Comparison of ENCODE assay signal across 22 mouse cellular contexts in the genomic region with DNA sequence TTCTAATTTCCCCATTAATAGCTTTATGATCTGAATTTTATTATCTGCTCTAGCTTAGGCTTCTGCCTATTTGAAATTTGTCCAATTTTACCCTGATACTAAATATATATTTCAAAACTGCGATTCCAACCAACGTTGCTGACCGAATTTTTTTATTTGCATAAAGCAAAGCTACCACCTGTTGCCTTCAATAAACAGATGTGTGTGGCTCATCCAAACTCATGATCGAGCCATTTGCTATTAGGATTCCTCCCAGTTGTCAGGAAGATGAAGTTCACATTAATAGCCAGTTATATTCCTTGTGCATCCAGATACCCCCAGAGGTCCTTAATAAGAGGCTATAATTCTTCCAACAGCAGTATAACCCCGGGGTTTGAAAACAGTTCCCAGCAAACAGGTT.
DNase-seq lines count a peak whose midpoint lies in the region; ATAC-seq and TF ChIP-seq lines count a peak whose summit lies in the region.
"Had no signal": no experiment of that assay in that cellular context is flagged by ENCODE, and none has a peak within 500 bp of the region (broad histone marks: within the 10 kb centered on the region; RNA-seq: fewer than 3 reads in every experiment).

No protein-coding gene starts in this region.

- 81% methylated on average over 5 of the region's 5 CpGs for WGBS in lung, postnatal 0 days
- WGBS in forebrain, embryonic 11.5 days, result 88% methylated on average over 5 of the region's 5 CpGs

- no peaks in the 10 kb centered on the region for H3K36me3 ChIP-seq in C2C12 (ENCODE audit: control insufficient read depth, insufficient read depth)
- H3K36me3 ChIP-seq in myocyte (ENCODE audit: control insufficient read depth, insufficient read depth), result no peaks in the 10 kb centered on the region
- no peaks in the 10 kb centered on the region for H3K36me3 ChIP-seq in lung, postnatal 0 days (ENCODE audit: insufficient read depth, low read length)
- no peaks in the 10 kb centered on the region for H3K36me3 ChIP-seq in forebrain, embryonic 11.5 days (ENCODE audit: control insufficient read depth, insufficient read depth, low read length)
- H3K36me3 ChIP-seq: G1E had no signal

- H3K79me3 ChIP-seq in C2C12 (ENCODE audit: low read depth), result no peaks in the 10 kb centered on the region

- no peaks in the 10 kb centered on the region for H3K9me3 ChIP-seq in lung, postnatal 0 days (ENCODE audit: low read length)
- H3K9me3 ChIP-seq in forebrain, embryonic 11.5 days (ENCODE audit: control insufficient read depth, low read length), result no peaks in the 10 kb centered on the region

- H3K27ac ChIP-seq in lung, postnatal 0 days (ENCODE audit: low read length), result no peak overlapping the region
- H3K27ac ChIP-seq in forebrain, embryonic 11.5 days (ENCODE audit: low read depth, low read length), result no peak overlapping the region

- H3K27me3 ChIP-seq in C2C12 (ENCODE audit: control insufficient read depth, insufficient read depth, insufficient read length) (no peaks in the 10 kb centered on the region), myocyte (ENCODE audit: control insufficient read depth, insufficient read depth, insufficient read length) (no peaks in the 10 kb centered on the region)
- no peaks in the 10 kb centered on the region for H3K27me3 ChIP-seq in lung, postnatal 0 days (replicated peaks; ENCODE audit: insufficient read depth, low read length)
- H3K27me3 ChIP-seq in forebrain, embryonic 11.5 days (ENCODE audit: control insufficient read depth, insufficient read depth, low read length), result no peaks in the 10 kb centered on the region
- H3K27me3 ChIP-seq: CH12.LX, Patski had no signal

- ATAC-seq in lung, postnatal 0 days, result no peak
- no peak for ATAC-seq in forebrain, embryonic 11.5 days (replicated peaks; ENCODE audit: low FRiP score)
- ATAC-seq: activated CD4-positive, CD25-positive, alpha-beta regulatory T cell, adult 4 months; CD4-positive, CD25-positive, alpha-beta regulatory T cell, adult 4 months; Patski had no signal

- DNase-seq in heart, adult 11 months, result peak; percentile 3
- no peak for DNase-seq in heart, adult 8-10 months (ENCODE audit: low spot score)
- no peak for DNase-seq in lung, postnatal 0 days (ENCODE audit: low spot score)
- DNase-seq in forebrain, embryonic 11.5 days (ENCODE audit: low spot score), result no peak
- DNase-seq: adrenal gland, adult 2 months; adrenal gland, adult 8-10 months; adrenal gland, postnatal 10 days; adrenal gland, postnatal 14 days; adrenal gland, postnatal 25 days; adrenal gland, postnatal 36 days; B cell, adult 2 months; cerebellum, adult 11 months; cerebellum, adult 11-12 months; cerebellum, adult 18-20 months; cerebellum, adult 2 months had no signal

- H3K79me2 ChIP-seq in C2C12 (ENCODE audit: control insufficient read depth, insufficient read depth) (no peaks in the 10 kb centered on the region), myocyte (ENCODE audit: control insufficient read depth, insufficient read depth) (no peaks in the 10 kb centered on the region)

- peak overlapping the region; percentile 9 for H3K4me2 ChIP-seq in myocyte (ENCODE audit: low read depth)
- H3K4me2 ChIP-seq in lung, postnatal 0 days (replicated peaks; ENCODE audit: low read depth, low read length), result no peak overlapping the region
- H3K4me2 ChIP-seq in forebrain, embryonic 11.5 days (ENCODE audit: low read depth, low read length, severe bottlenecking), result no peak overlapping the region

- TF ChIP-seq EP300 in lung, postnatal 0 days (IDR thresholded peaks at IDR 0.05), result no peak

- H3K4me1 ChIP-seq in lung, postnatal 0 days (ENCODE audit: insufficient read depth, low read depth, low read length), result 0 out of 2 replicates have a peak, but pooled peaks cover 3% of the 10 kb centered on the region
- H3K4me1 ChIP-seq in forebrain, embryonic 11.5 days (replicated peaks; ENCODE audit: control insufficient read depth, insufficient read depth, low read length), result no peaks in the 10 kb centered on the region

- no peak for TF ChIP-seq CTCF in C2C12 (IDR thresholded peaks at IDR 0.05; ENCODE audit: control insufficient read depth, insufficient read depth, insufficient read length)
- no peak for TF ChIP-seq CTCF in lung, postnatal 0 days (IDR thresholded peaks at IDR 0.05)

- TF ChIP-seq POLR2A in myocyte (IDR thresholded peaks at IDR 0.05; ENCODE audit: insufficient read length, low read depth), result no peak

- H3K4me3 ChIP-seq in C2C12 (ENCODE audit: insufficient read depth, poor library complexity, severe bottlenecking) (no peak overlapping the region), myocyte (no peak overlapping the region)
- H3K4me3 ChIP-seq in lung, postnatal 0 days (ENCODE audit: low read depth, low read length), result no peak overlapping the region
- no peak overlapping the region for H3K4me3 ChIP-seq in forebrain, embryonic 11.5 days (ENCODE audit: low read depth, low read length)

- no peak overlapping the region for H3ac ChIP-seq in C2C12 (ENCODE audit: control insufficient read depth, insufficient read length, low read depth)
- no peak overlapping the region for H3ac ChIP-seq in myocyte (ENCODE audit: control insufficient read depth, insufficient read length)

- H3K9ac ChIP-seq in lung, postnatal 0 days (replicated peaks; ENCODE audit: low read depth), result no peak overlapping the region
- H3K9ac ChIP-seq in forebrain, embryonic 11.5 days (ENCODE audit: low read length), result no peak overlapping the region

TF ChIP-seq in C2C12, 6 proteins besides CTCF, POLR2A, EP300 and RAD21:
- TF ChIP-seq MYOD1 (IDR thresholded peaks at IDR 0.05; ENCODE audit: control insufficient read depth, insufficient read length, low read depth) (peak; percentile 7), FOSL1 (IDR thresholded peaks at IDR 0.05; ENCODE audit: insufficient read depth, low read length, poor library complexity, severe bottlenecking) (no peak)

TF ChIP-seq in myocyte, 11 proteins besides CTCF, POLR2A, EP300 and RAD21:
- TF ChIP-seq MYOD1 (IDR thresholded peaks at IDR 0.05; ENCODE audit: control insufficient read depth in 1 of 3, insufficient read length in 2 of 3, low read depth in 2 of 3), result peak; percentile 11 to 74 (median 70)
- TF ChIP-seq TCF12 (IDR thresholded peaks at IDR 0.05; ENCODE audit: insufficient read depth, poor library complexity, severe bottlenecking), result no peak
TF ChIP-seq in myocyte: peak in this region for 1.
